Mouse (Mus musculus) G1E (cell line): ENCODE measurements at regions not wholly inside any gene's neighbourhood (a gene's known extent, or its start where the extent isn't known, plus 50 kb on each side); places are given as distances from the start of the nearest gene placed in this dataset.

ENCODE experiments used
- CTCF ChIP-seq: IDR thresholded peaks from 2 replicates; pipeline ENCODE4 v1.5.1; 2012; ENCODE audit warnings: low read depth, low read length, inconsistent platforms, mixed read lengths
- POLR2AphosphoS5 ChIP-seq: IDR thresholded peaks from 2 replicates; pipeline ENCODE4 v1.6.1; 2012; ENCODE audit warnings: low read depth, low read length, inconsistent platforms; ENCODE audit not compliant: insufficient replicate concordance

DNA sequence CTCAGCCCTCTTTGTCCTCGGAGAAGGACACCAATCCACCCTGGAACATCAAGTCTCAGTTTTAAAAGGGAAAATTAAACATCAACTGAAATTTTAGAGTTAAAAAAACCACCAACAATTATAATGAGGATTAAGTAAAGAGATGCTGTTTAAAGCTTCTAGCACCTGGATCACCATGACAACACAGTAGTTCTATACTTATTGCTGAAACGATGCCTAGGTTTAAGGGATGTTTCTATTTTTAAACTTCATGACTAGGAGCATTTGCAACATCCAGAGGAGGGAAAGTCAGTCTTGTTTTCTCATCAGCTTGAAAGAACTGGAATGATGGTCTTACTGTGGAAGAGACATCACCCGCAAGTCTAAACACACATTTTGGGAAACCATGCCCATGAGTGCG lies 484.5 kb upstream of the Fam241a start:
- TF ChIP-seq CTCF = no peak
- TF ChIP-seq POLR2AphosphoS5 = no peak
